Mouse (Mus musculus): ENCODE results near the gene Adgre4.
"Not testable (repeated sequence)": the region's sequence is repeated elsewhere in the genome, so short reads cannot be mapped to it uniquely, and the experiment has no call there.

Adgre4 gene

GRCm38 (mm10) chr17:55749786-55750185 is at the start of gene Adgre4:
Gene Adgre4 (plus strand): TSS chr17:55749984.
- DNase-seq (ENCODE audit: low spot score in 2 of 2): no peak

DNA sequence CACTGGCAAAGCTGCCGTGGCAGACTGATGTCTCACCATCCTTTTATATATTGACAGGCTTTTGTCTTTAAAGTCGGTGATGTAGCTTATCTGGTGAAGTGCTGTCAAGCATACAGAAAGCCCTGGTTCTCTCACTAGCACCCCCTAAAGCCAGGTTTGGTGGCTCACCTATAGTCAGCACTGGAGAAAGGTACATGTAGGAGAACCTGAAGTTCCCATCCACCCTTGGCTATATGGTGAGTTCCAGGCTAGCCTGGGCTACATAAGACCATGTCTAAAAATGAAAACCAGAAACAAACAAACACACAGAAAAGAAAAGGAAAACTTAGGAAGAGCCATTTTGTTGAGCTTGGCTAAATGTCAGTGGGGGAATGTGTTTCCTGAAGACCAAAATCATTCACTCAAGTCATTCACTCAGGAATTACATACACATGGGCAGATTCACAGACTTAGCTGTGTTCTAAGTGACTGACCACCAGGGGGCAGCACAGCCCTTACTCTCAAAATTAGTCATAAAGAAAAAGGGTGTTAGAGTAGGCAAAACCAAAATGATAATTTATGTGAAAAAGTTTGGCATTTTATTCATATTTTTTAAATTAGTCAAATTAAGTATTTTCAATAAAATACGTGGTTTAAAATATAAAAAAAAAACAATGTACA is 47.5 kb upstream of the Adgre4 start:
- peak; percentile 39 to 75 for DNase-seq (ENCODE audit: low spot score in 2 of 2)

DNA sequence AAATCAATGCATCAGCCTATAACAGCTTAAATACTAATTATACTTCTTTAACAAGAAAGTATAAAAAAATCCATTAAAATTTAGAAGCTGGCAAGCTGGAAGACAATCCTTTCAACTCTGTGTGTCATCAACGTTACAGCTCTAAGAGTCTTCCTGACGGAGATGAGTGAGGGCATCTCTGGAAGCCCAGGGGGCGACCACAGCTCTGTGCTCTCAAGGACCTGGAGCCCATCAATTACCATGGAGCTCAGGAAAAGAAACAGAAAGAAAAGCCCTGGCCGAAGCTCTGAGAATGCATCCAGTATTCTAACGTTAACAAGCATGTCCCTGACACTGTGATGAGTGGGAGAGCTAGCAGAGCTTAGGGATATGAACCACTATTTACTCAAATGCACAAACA is 46.9 kb upstream of the Adgre4 start:
- DNase-seq (ENCODE audit: low spot score in 2 of 2): no peak

DNA sequence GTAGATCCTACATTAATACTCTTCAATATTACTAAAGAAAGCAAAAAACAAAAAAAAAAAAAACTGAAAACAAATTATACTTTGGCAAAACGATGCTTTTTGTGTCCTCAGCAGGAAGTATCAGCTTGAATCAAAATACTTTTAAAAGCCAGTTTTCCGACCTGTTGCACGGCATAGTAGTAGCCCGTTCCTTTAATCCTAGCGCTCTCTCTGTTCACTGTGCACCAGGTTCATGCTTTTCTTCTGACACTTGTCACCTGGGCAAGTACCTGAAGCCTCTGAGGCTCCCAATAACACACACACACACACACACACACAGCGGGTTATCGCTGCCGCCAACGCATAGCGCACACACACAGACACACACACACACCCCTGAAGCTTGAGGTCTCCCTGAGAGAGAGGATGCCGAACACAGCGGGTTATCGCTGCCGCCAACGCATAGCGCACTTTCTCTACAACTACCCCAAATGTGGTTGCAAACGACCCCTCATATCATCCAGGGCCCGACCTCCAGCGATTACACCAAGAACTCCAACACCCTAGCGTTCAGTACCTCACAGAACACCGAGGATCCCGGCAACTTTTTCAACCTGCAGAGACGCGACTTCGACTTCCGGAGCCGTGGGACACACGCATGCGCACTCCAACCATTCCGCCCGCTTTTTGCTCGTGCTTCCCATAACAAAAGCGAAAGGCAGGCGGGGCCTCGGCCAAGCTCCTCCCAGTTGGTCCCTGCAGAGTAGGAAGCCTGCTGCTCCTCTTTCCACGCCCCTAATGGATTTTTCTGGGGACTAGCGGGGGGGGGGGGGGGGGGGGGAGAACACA is 37.6 kb upstream of the Adgre4 start, which contains the start of gene Pot1b:
Pot1b (minus strand) TSS at position 645 of the 828 bp plus-strand sequence.
- DNase-seq (ENCODE audit: low spot score in 2 of 2): peak; percentile 90 to 94

DNA sequence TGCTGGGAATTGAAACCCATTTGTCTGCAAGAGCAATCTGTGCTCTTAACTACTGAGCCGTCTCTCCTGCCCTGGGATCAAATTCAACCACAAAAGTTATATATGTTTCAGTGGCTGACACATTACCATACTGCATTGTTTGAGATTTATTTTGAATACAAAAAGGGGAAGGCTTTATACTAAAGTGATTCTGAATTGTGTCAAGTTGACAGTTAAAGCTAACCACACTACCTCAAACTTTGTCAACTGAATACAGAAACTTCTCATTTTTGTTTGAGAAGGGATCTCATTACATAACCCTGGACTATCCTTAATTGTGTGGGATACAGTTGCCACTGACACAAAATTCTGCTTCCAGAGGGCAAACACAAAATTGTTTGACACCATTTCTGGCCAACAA is 28.5 kb upstream of the Adgre4 start:
- no peak for DNase-seq (ENCODE audit: low spot score in 2 of 2)

- DNase-seq (ENCODE audit: low spot score in 2 of 2): no peak
These were observed 27.5 kb upstream of the Adgre4 start for GRCm38 (mm10) chr17:55722250-55722649.

DNA sequence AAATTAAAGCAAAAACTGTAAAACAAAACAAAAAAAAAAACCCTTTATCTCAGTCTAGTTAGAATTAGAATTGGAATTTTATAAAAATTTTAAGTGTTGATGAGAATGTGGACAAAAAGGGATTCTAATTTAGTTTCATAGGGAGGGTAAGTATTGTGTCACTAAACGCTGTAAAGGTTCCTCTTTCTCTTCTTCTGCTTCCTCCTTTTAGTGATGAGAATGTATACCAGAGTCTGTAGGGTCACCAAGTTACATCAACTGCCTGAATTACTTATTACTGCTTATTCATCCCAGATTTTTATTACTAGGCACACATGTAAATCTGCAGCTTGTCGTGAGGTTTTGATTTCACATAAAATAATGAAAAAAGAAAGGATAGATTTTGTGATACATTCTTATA is 23.6 kb upstream of the Adgre4 start:
- DNase-seq (ENCODE audit: low spot score in 2 of 2): no peak

DNA sequence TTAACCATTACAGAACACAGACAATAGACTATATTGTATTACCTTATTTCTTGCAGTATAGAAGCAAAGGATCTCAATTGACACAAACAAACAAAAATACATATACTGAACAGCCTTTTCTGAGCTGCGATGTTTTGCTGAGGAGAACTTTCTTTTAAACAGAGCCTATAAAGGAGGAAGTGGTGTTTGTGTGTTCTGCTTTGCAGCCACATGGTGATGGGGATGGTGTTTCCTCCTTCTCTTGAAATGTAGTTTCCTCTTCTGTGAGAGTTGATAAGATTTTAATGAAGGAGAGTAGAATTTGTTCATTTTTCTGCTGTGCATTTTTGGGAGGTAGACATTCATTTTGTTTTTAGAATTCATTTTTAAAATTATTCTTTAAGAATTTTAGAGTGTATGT is 13.1 kb upstream of the Adgre4 start:
- no peak for DNase-seq (ENCODE audit: low spot score in 2 of 2)

DNA sequence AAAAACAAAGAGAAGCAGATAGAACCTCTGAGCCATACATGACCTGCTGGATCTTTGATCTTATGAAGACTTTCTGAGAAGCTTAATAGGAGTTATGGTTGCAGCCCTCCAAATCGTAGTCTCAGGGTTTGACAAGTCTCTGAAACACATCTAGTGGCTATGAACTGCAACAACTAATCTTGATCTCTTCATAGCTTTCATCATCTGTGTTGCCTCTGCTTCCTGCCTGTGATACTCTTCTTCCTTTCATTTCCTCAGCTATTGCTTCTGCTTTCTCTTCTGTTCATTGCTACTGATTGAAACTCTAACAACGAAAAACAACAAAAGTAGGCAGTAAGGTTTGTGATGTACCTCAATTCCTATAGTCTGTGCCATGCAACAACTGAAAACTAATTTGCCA is 1.4 kb downstream of the Adgre4 start:
- DNase-seq (ENCODE audit: low spot score in 2 of 2): no peak

DNA sequence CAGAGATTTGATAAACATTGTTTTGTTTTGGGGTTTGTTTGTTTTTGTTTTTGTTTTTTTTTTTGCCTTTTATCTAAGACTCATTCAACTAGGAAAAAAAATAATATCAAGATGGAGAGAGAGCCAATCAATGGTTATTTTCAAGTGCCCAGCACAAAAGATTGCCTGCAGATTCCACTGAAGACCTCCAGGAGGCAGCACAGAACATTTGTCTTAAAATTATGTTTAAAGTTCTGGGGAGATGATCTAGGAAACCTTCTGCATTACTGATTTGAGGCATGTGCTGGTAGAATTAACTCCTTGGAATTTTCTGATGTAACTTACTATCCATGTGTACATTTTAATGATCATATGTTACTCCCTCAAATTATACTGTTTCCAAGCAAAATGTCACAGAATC is 63.9 kb downstream of the Adgre4 start:
- DNase-seq (ENCODE audit: low spot score in 2 of 2): no peak

GRCm38 (mm10) chr17:55816853-55817252 is 67.1 kb downstream of the Adgre4 start:
- no peak for DNase-seq (ENCODE audit: low spot score in 2 of 2)

DNA sequence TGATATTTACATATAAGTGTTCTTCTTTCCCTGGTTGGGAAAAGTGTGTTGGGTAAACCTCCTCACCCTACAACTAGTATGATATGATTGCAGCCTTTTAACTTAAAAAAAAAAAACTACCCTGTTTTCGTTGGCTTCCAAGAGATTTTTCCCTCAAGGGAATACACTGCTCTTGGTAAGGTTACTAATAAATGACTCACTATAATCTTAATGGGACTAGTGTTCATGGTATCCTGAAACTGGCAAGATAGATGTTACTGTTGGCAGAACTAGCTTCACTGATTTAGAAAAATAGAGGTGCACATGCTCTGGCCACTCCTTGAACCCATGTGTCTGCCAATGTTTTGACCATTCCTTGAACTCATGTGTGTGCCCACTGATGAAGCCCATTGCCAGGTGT is 71.8 kb downstream of the Adgre4 start:
- DNase-seq (ENCODE audit: low spot score in 2 of 2): no peak

DNA sequence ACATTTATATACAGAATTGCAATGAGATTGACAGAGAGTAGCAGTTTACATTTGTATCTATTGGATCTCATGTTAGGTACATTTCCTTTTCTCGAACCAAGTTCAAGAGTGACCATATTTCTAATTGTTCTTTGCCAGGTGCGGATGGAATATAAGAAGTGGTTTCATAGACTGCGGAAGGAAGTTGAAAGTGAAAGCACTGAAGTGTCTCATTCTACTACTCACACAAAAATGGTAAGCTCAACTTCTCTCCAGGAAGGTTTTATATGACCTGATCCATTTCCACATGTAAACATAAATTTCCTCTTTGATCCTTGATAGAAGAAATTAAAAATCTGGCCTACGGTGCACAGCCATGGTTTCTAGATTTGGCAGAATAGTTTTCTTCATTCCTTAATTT is 93.3 kb downstream of the Adgre4 start:
- DNase-seq (ENCODE audit: low spot score in 2 of 2): no peak

- no peak for DNase-seq (ENCODE audit: low spot score in 2 of 2)
These were observed 127.4 kb downstream of the Adgre4 start for GRCm38 (mm10) chr17:55877184-55877583.

DNA sequence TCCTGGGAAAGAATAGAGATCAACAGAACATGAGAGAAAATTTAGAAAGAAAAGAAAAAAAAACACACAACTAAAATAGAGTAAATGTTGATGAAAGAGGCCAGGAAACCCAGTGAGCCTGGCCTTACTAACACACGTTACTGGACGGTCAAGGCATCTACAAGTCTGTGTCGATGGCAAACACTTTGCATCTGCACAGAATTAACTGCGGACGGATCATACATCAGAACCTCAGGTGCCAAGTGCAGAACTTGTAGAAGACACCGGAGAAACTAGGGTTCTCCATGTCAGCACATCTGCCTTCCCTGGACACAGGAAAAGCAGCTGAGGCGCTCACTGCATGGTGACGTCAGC is 128.5 kb downstream of the Adgre4 start:
- not testable (repeated sequence) for DNase-seq (ENCODE audit: low spot score in 2 of 2)

DNA sequence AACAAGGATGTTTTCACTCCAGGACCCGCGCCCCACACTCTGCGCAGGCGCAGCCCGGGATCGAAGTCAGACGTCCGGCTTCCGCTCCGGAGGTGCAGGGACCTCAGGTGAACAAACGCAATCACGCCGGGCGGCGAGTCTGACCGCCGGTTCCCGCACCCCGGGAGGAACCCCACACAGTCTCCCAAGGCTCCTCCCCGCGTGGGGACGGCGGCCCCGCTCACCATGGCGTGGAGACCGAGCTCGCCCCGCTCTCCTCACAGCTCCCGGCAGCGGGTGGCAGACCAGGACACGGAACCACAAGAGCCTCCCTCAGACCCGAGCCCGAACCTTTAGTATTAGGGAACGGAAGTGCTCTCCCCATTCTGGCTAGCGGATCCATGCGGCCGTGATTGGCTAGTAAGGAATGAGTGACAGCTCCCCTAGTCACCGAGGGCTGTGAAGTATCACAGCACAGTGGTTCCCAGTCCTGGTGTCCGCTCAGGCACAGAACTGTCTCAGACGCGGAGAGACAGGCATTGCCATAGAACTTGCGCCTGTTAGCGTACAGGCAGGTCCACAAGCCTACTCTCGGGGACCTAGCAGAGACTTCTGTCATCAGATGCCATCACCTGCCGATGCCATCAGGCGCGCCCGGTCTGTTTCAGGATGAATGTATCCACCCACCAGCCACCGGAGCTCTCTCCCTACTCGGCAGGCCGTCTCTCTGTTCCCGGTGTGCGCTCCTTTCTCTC is 129.0 kb downstream of the Adgre4 start, which contains the start of gene Zfp119a:
Zfp119a (minus strand) TSS at position 295 of the 734 bp plus-strand sequence.
- DNase-seq (ENCODE audit: low spot score in 2 of 2): peak; percentile 75 to 81

GRCm38 (mm10) chr17:55883631-55884030 is 133.8 kb downstream of the Adgre4 start:
- DNase-seq (ENCODE audit: low spot score in 2 of 2): no peak

DNA sequence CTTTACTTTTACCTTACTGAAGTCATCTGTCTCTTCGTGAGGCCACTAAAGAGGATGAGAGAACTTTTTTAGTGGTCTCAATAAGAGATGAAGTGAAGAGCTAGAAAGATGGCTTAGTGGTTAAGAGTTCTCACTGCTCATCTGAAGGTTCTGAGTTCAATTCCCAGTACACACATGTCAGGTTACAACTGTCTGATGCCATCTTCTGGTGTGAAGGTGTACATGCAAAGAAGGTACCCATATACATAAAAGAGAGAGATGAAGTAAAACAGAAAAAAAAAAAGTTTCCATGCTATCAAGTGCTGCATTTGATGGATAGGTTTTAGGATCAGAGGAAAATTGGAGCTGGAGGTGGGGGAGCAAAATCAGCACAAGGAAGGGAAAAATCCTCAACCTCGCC is 135.1 kb downstream of the Adgre4 start:
- DNase-seq (ENCODE audit: low spot score in 2 of 2): no peak

GRCm38 (mm10) chr17:55892406-55892955 is 142.7 kb downstream of the Adgre4 start:
- DNase-seq (ENCODE audit: low spot score in 2 of 2): peak in 1 of 2 experiments; percentile 18

DNA sequence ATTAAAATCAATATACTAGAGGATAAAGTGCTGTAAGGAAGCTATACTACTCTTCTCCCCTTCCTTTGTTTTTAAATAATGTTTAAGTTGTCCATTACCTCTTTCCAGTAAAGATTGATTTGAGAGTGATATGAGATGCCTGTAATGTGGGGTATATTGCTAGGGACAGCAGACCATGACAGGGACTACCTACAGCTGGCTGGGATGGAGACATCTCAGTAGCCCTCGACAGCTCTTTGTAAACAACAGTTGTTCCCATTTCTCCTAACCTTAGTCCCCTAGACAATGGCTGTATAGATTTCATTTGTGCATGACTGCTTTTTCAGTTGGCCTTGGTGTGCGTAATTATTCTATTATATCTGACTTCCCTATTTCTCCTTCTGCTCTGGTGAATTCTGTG is 153.3 kb downstream of the Adgre4 start:
- no peak for DNase-seq (ENCODE audit: low spot score in 2 of 2)

All from frontal cortex, postnatal 14 days (tissue).